Comparison of ENCODE assay signal across 9 mouse cellular contexts in genomic region chr6:97615901-97616461, GRCm38 (mm10). TPM values are rescaled to one million over a fixed set of nuclear protein-coding genes. Genes with fewer than 3 reads are reported as not detected.
A peak's percentile ranks its signal among the peaks of the same experiment; 100 is the strongest.
DNase-seq lines count a peak whose midpoint lies in the region; ATAC-seq and TF ChIP-seq lines count a peak whose summit lies in the region.
"Had no signal": no experiment of that assay in that cellular context is flagged by ENCODE, and none has a peak within 500 bp of the region (broad histone marks: within the 10 kb centered on the region; RNA-seq: fewer than 3 reads in every experiment).

No protein-coding gene starts in this region.

- TF ChIP-seq EP300 in liver, postnatal 0 days (IDR thresholded peaks at IDR 0.05; ENCODE audit: low read depth), result no peak

- no peaks in the 10 kb centered on the region for H3K9me3 ChIP-seq in lung, embryonic 14.5 days (ENCODE audit: low read depth, low read length)
- no peaks in the 10 kb centered on the region for H3K9me3 ChIP-seq in forebrain, embryonic 13.5 days (replicated peaks)
- no peaks in the 10 kb centered on the region for H3K9me3 ChIP-seq in hindbrain, embryonic 14.5 days (ENCODE audit: control insufficient read depth, low read length)
- H3K9me3 ChIP-seq in liver, postnatal 0 days (ENCODE audit: low read length), result no peaks in the 10 kb centered on the region
- H3K9me3 ChIP-seq in stomach, embryonic 14.5 days (ENCODE audit: control insufficient read depth, low read depth, low read length), result no peaks in the 10 kb centered on the region

- peak; percentile 57 for DNase-seq in lung, embryonic 14.5 days
- no peak for DNase-seq in lung, postnatal 14 days
- DNase-seq in hindbrain, embryonic 14.5 days (ENCODE audit: low spot score), result no peak
- DNase-seq in liver, postnatal 0 days, result no peak
- DNase-seq in cerebellum, adult 9-11 months, result no peak

- no peak overlapping the region for H3K27ac ChIP-seq in lung, embryonic 14.5 days (ENCODE audit: low read depth)
- peak overlapping the region; percentile 96 for H3K27ac ChIP-seq in forebrain, embryonic 13.5 days
- H3K27ac ChIP-seq in hindbrain, embryonic 14.5 days, result peak overlapping the region; percentile 96
- H3K27ac ChIP-seq in liver, postnatal 0 days (ENCODE audit: low read depth), result no peak overlapping the region
- H3K27ac ChIP-seq in stomach, embryonic 14.5 days (ENCODE audit: low read length), result no peak overlapping the region

- no peak for TF ChIP-seq CTCF in lung, embryonic 14.5 days (IDR thresholded peaks at IDR 0.05; ENCODE audit: low read depth)
- no peak for TF ChIP-seq CTCF in liver, postnatal 0 days (IDR thresholded peaks at IDR 0.05; ENCODE audit: low read depth)

- H3K4me1 ChIP-seq in lung, embryonic 14.5 days (ENCODE audit: insufficient read depth), result peaks cover 4% of the 10 kb centered on the region; the same call in 1 of the 2 replicates
- H3K4me1 ChIP-seq in forebrain, embryonic 13.5 days, result peaks cover 47% of the 10 kb centered on the region
- H3K4me1 ChIP-seq in hindbrain, embryonic 14.5 days (replicated peaks; ENCODE audit: control insufficient read depth, insufficient read depth, low read length), result peaks cover 24% of the 10 kb centered on the region; the same call in 1 of the 2 replicates
- H3K4me1 ChIP-seq in liver, postnatal 0 days (ENCODE audit: insufficient read depth), result peaks cover 7% of the 10 kb centered on the region; the same call in 1 of the 2 replicates
- no peaks in the 10 kb centered on the region for H3K4me1 ChIP-seq in stomach, embryonic 14.5 days (ENCODE audit: control insufficient read depth, insufficient read depth, low read length)

- no peaks in the 10 kb centered on the region for H3K36me3 ChIP-seq in lung, embryonic 14.5 days (ENCODE audit: insufficient read depth)
- H3K36me3 ChIP-seq in forebrain, embryonic 13.5 days (ENCODE audit: poor library complexity, severe bottlenecking), result no peaks in the 10 kb centered on the region
- H3K36me3 ChIP-seq in hindbrain, embryonic 14.5 days (replicated peaks; ENCODE audit: control insufficient read depth, insufficient read depth), result no peaks in the 10 kb centered on the region
- H3K36me3 ChIP-seq in liver, postnatal 0 days (replicated peaks; ENCODE audit: insufficient read depth, low read length), result no peaks in the 10 kb centered on the region
- no peaks in the 10 kb centered on the region for H3K36me3 ChIP-seq in stomach, embryonic 14.5 days (ENCODE audit: control insufficient read depth, insufficient read depth, low read length)

- peaks cover 12% of the 10 kb centered on the region; the same call in 1 of the 2 replicates for H3K27me3 ChIP-seq in lung, embryonic 14.5 days (ENCODE audit: insufficient read depth, low read length)
- no peaks in the 10 kb centered on the region for H3K27me3 ChIP-seq in forebrain, embryonic 13.5 days
- no peaks in the 10 kb centered on the region for H3K27me3 ChIP-seq in hindbrain, embryonic 14.5 days (ENCODE audit: control insufficient read depth, insufficient read depth, low read length)
- H3K27me3 ChIP-seq in liver, postnatal 0 days (ENCODE audit: insufficient read depth, low read length), result peaks cover 38% of the 10 kb centered on the region
- H3K27me3 ChIP-seq in stomach, embryonic 14.5 days (ENCODE audit: control insufficient read depth, insufficient read depth, low read length), result no peaks in the 10 kb centered on the region; the same call in 1 of the 2 replicates

- WGBS in lung, embryonic 14.5 days, result 6% methylated on average over 16 of the region's 16 CpGs
- 5% methylated on average over 16 of the region's 16 CpGs for WGBS in forebrain, embryonic 13.5 days
- 4% methylated on average over 16 of the region's 16 CpGs for WGBS in hindbrain, embryonic 14.5 days
- WGBS in liver, postnatal 0 days (ENCODE audit: insufficient replicate concordance), result 10% methylated on average over 16 of the region's 16 CpGs
- WGBS in stomach, embryonic 14.5 days, result 6% methylated on average over 16 of the region's 16 CpGs

- H3K9ac ChIP-seq in lung, embryonic 14.5 days, result peak overlapping the region; percentile 60; the same call in 1 of the 2 replicates
- H3K9ac ChIP-seq in forebrain, embryonic 13.5 days, result peak overlapping the region; percentile 87
- H3K9ac ChIP-seq in hindbrain, embryonic 14.5 days, result peak overlapping the region; percentile 89
- no peak overlapping the region for H3K9ac ChIP-seq in liver, postnatal 0 days (replicated peaks)
- H3K9ac ChIP-seq in stomach, embryonic 14.5 days (replicated peaks; ENCODE audit: low read depth, low read length), result 0 out of 2 replicates have a peak overlapping the region, but pooled peaks have one; percentile 41

- ATAC-seq in lung, embryonic 14.5 days (ENCODE audit: insufficient read depth), result peak; percentile 10; the same call in 1 of the 2 replicates
- ATAC-seq in forebrain, embryonic 13.5 days, result no peak
- ATAC-seq in hindbrain, embryonic 14.5 days (ENCODE audit: low FRiP score), result no peak
- ATAC-seq in liver, postnatal 0 days, result no peak
- no peak for ATAC-seq in stomach, embryonic 14.5 days (ENCODE audit: insufficient number of reproducible peaks, insufficient read depth, low FRiP score, low read depth)
- ATAC-seq in frontal cortex, adult (ENCODE audit: low TSS enrichment), result no peak
- ATAC-seq: Patski had no signal

- H3K4me3 ChIP-seq in lung, embryonic 14.5 days (ENCODE audit: low read depth, low read length), result peak overlapping the region; percentile 64
- peak overlapping the region; percentile 77 for H3K4me3 ChIP-seq in forebrain, embryonic 13.5 days
- peak overlapping the region; percentile 79 for H3K4me3 ChIP-seq in hindbrain, embryonic 14.5 days (replicated peaks; ENCODE audit: low read length)
- peak overlapping the region; percentile 39; the same call in 1 of the 2 replicates for H3K4me3 ChIP-seq in liver, postnatal 0 days (ENCODE audit: low read depth, low read length)
- H3K4me3 ChIP-seq in stomach, embryonic 14.5 days (ENCODE audit: low read depth, low read length), result peak overlapping the region; percentile 64

- H3K4me2 ChIP-seq in lung, embryonic 14.5 days, result peak overlapping the region; percentile 94
- H3K4me2 ChIP-seq in forebrain, embryonic 13.5 days, result peak overlapping the region; percentile 83
- peak overlapping the region; percentile 76 for H3K4me2 ChIP-seq in hindbrain, embryonic 14.5 days (replicated peaks)
- H3K4me2 ChIP-seq in liver, postnatal 0 days (ENCODE audit: low read depth, low read length), result peak overlapping the region; percentile 70; the same call in 1 of the 2 replicates
- H3K4me2 ChIP-seq in stomach, embryonic 14.5 days (replicated peaks; ENCODE audit: low read depth, low read length), result peak overlapping the region; percentile 94

RNA-seq across cellular contexts. Expression of gene Frmd4b, which starts 1.4 kb away (rescaled TPM):
- 19.5 and 20.8 TPM in 2 replicates for polyA plus RNA-seq in lung, embryonic 14.5 days (2014; fragmentation: Nextera tagmentation; extraction: Ambion mirVana)
- 34.7 and 35.5 TPM in 2 replicates for polyA plus RNA-seq in forebrain, embryonic 13.5 days (2015; fragmentation: Nextera tagmentation; extraction: Ambion mirVana)
- polyA plus RNA-seq in hindbrain, embryonic 14.5 days (2014; fragmentation: Nextera tagmentation; extraction: Ambion mirVana), result 20.2 and 25.1 TPM in 2 replicates
- 8.0 and 8.3 TPM in 2 replicates for polyA plus RNA-seq in liver, postnatal 0 days (2015; fragmentation: Nextera tagmentation; extraction: Ambion mirVana)
- polyA plus RNA-seq in stomach, embryonic 14.5 days (2014; fragmentation: Nextera tagmentation; extraction: Ambion mirVana), result 19.7 and 22.2 TPM in 2 replicates

Comparison
In these comparisons a context has a peak if more than half of its experiments do, and no peak if none do; other contexts are left out.
1. H3K27ac ChIP-seq: peak in forebrain, embryonic 13.5 days (single experiment) and hindbrain, embryonic 14.5 days (single experiment); none in lung, embryonic 14.5 days (single experiment), liver, postnatal 0 days (single experiment) and stomach, embryonic 14.5 days (single experiment).
2. Peak in every context shown above with its lines, with median percentiles within 50 percentile points of each other: H3K4me2 ChIP-seq and H3K4me3 ChIP-seq.